Mouse (Mus musculus) stomach, postnatal 0 days (tissue): Measurements from ENCODE around the gene Gm16181. TPM values are rescaled to one million over a fixed set of nuclear protein-coding genes. Genes with fewer than 3 reads are reported as not detected.
A peak's percentile ranks its signal among the peaks of the same experiment; 100 is the strongest.

ENCODE experiments used
- ATAC-seq: fragments of 200-750 bp; cut with Nextera tagmentation; 2 replicates; pipeline ENCODE4 v1.8.0; 2017; ENCODE audit not compliant: low FRiP score, low TSS enrichment
- DNase-seq: peaks from one replicate; pipeline ENCODE4 v3.0.0-alpha.2; 2016; ENCODE audit warnings: low spot score
- H3K27ac ChIP-seq: fragments of 300-500 bp; sonication (generic); replicated peaks from 2 replicates; pipeline ENCODE4 v1.5.1; 2014; ENCODE audit warnings: mild to moderate bottlenecking, control low read depth
- H3K27me3 ChIP-seq: fragments of 300-500 bp; sonication (generic); 2 replicates; pipeline ENCODE4 v1.6.1; 2014; ENCODE audit warnings: low read length; ENCODE audit not compliant: control insufficient read depth, insufficient read depth
- H3K36me3 ChIP-seq: fragments of 300-500 bp; sonication (generic); 2 replicates; pipeline ENCODE4 v1.6.1; 2014; ENCODE audit warnings: low read length, mixed read lengths; ENCODE audit not compliant: control insufficient read depth, insufficient read depth
- H3K4me1 ChIP-seq: fragments of 300-500 bp; sonication (generic); replicated peaks from 2 replicates; pipeline ENCODE4 v1.6.1; 2014; ENCODE audit warnings: antibody characterized with exemption; ENCODE audit not compliant: control insufficient read depth, insufficient read depth
- H3K4me2 ChIP-seq: fragments of 300-500 bp; sonication (generic); replicated peaks from 2 replicates; pipeline ENCODE4 v1.6.1; 2014; ENCODE audit warnings: low read depth, mild to moderate bottlenecking, control low read depth, moderate library complexity
- H3K4me3 ChIP-seq: fragments of 300-500 bp; sonication (generic); 2 replicates; pipeline ENCODE4 v1.5.1; 2014; ENCODE audit warnings: low read depth, low read length, control low read depth
- H3K9ac ChIP-seq: fragments of 300-500 bp; sonication (generic); 2 replicates; pipeline ENCODE4 v1.6.1; 2014; ENCODE audit warnings: mild to moderate bottlenecking, low read length, control low read depth, mixed read lengths
- H3K9me3 ChIP-seq: fragments of 300-500 bp; sonication (generic); 2 replicates; pipeline ENCODE4 v1.6.1; 2016; ENCODE audit warnings: low read length; ENCODE audit not compliant: control insufficient read depth
- CTCF ChIP-seq: IDR thresholded peaks from 2 replicates; pipeline ENCODE4 v1.5.1; 2016; ENCODE audit warnings: antibody characterized with exemption, low read depth, mild to moderate bottlenecking, moderate library complexity
- EP300 ChIP-seq: optimal IDR thresholded peaks from 2 replicates; pipeline ENCODE3; 2016; ENCODE audit warnings: antibody characterized with exemption
- WGBS: fragments of 180-500 bp; shearing (Covaris S2); extraction: QIAGEN DNeasy Blood & Tissue Kit; methylation state at CpG from one replicate; pipeline ENCODE4 v1.1.7; 2014; 5-methylcytosine and 5-hydroxymethylcytosine counted together
- microRNA-seq: library from miRNA; unstranded; fragments of <30 nt; microRNA quantifications from one replicate; pipeline ENCODE4, GENCODE M21; 2016
- polyA plus RNA-seq: library from polyadenylated mRNA; unstranded; fragments of >200 nt; fragmentation: Nextera tagmentation; extraction: Ambion mirVana; gene quantifications from 2 replicates; pipeline ENCODE4 v1.2.1, GENCODE M21; 2015

Gene Gm16181
- polyA plus RNA-seq, 1 experiment from 2014 or later = 0.27 TPM

DNA sequence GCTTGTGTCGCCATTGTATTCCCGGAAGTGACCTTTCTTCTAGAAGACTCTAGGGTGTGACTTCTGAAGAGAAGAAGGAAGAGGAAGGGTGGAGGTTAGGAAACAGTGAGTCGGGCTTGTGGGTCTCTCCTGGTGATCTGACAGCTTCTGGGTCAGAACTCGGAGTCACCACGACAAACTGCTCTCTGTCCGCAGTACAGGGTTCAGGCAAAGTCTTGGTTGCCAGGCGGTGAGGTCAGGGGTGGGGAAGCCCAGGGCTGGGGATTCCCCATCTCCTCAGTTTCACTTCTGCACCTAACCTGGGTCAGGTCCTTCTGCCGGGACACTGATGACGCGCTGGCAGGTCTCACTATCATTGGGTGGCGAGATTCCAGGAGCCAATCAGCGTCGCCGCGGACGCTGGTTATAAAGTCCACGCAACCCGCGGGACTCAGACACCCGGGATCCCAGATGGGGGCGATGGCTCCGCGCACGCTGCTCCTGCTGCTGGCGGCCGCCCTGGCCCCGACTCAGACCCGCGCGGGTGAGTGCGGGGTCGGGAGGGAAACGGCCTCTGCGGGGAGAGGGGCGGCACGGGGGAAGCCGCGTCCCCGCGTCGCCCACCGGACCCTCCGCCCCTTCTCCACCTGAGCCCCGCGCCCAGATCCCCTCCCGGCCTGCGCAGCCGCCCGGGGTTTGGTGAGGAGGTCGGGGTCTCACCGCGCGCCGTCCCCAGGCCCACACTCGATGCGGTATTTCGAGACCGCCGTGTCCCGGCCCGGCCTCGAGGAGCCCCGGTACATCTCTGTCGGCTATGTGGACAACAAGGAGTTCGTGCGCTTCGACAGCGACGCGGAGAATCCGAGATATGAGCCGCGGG lies 42.3 kb downstream of the Gm16181 start, which contains the start of gene H2-D1:
H2-D1 (plus strand) TSS at position 67 of the 859 bp plus-strand sequence.
- WGBS = 1% methylated on average over 69 of the region's 73 CpGs
- DNase-seq = peak; percentile 96
- no peaks in the 10 kb centered on the region for H3K4me1 ChIP-seq
- H3K9me3 ChIP-seq = no peaks in the 10 kb centered on the region
- ATAC-seq = peak; percentile 91
- no peaks in the 10 kb centered on the region for H3K27me3 ChIP-seq
- TF ChIP-seq EP300 (no peak), CTCF (no peak)
- peak within 1 kb of the TSS; percentile 100 for H3K4me2 ChIP-seq
- H3K4me3 ChIP-seq = peak within 1 kb of the TSS; percentile 70
- H3K36me3 ChIP-seq = no peaks in the 10 kb centered on the region
- H3K27ac ChIP-seq = peak within 1 kb of the TSS; percentile 77
- H3K9ac ChIP-seq = peak within 1 kb of the TSS; percentile 74

DNA sequence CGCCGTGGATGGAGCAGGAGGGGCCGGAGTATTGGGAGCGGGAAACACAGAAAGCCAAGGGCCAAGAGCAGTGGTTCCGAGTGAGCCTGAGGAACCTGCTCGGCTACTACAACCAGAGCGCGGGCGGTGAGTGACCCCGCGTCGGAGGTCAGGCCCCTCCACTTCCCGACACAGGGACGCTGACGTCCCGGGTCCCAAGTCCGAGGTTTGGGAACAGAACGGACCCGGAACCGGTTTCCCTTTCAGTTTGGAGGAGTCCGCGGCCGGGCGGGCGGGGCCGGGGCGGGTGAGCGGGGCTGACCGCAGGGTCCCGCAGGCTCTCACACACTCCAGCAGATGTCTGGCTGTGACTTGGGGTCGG lies 42.9 kb downstream of the Gm16181 start:
- no peaks in the 10 kb centered on the region for H3K4me1 ChIP-seq
- no peaks in the 10 kb centered on the region for H3K9me3 ChIP-seq
- H3K4me3 ChIP-seq = peak overlapping the region; percentile 70
- H3K27me3 ChIP-seq = no peaks in the 10 kb centered on the region
- H3K9ac ChIP-seq = peak overlapping the region; percentile 74
- H3K27ac ChIP-seq = peak overlapping the region; percentile 77; the same call in 1 of the 2 replicates
- ATAC-seq = peak; percentile 36
- no peaks in the 10 kb centered on the region for H3K36me3 ChIP-seq
- H3K4me2 ChIP-seq = peak overlapping the region; percentile 100
- 2% methylated on average over 26 of the region's 31 CpGs for WGBS
- DNase-seq = peak; percentile 69
- TF ChIP-seq EP300 (no peak), CTCF (no peak)

DNA sequence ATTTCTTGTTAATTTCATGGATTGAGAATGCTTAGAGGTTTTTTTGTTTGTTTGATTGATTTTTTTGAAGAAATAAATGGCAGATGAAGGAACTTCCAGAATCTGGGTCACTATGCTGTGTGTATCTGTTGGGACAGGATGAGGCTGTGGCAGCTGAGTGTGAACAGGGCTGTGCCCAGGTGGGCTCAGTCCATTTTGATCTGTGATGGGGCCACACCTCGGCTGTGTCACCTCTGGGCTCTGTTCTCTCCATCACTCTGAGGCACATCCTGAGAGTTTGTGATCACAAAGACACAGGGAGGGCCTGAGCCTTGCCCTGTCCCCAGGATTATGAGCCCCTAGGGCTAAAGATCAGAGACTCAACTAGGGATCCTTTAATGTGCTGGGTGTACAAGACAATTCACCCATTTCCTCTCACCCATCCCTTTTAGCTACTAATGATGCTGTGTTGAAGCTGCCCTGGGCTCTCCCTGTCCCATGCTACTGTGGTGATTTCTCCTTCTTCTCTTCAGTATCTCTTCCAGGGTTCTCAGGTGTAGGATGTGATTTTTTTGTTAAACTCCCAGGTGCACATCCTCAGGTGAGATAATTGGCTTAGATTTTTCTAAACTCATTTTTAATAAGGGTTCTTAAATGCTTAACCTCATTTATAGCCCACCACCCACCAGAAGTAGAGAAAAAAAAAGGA lies 46.9 kb downstream of the Gm16181 start:
- ATAC-seq (no peak), DNase-seq (no peak)
- Histone ChIP-seq H3K4me2 (no peak overlapping the region), H3K27me3 (no peaks in the 10 kb centered on the region), H3K36me3 (no peaks in the 10 kb centered on the region), H3K27ac (no peak overlapping the region), H3K4me3 (no peak overlapping the region), H3K4me1 (no peaks in the 10 kb centered on the region), H3K9me3 (no peaks in the 10 kb centered on the region), H3K9ac (no peak overlapping the region)
- 64% methylated on average over 1 of the region's 1 CpGs for WGBS
- TF ChIP-seq EP300 = no peak
- TF ChIP-seq CTCF = no peak

DNA sequence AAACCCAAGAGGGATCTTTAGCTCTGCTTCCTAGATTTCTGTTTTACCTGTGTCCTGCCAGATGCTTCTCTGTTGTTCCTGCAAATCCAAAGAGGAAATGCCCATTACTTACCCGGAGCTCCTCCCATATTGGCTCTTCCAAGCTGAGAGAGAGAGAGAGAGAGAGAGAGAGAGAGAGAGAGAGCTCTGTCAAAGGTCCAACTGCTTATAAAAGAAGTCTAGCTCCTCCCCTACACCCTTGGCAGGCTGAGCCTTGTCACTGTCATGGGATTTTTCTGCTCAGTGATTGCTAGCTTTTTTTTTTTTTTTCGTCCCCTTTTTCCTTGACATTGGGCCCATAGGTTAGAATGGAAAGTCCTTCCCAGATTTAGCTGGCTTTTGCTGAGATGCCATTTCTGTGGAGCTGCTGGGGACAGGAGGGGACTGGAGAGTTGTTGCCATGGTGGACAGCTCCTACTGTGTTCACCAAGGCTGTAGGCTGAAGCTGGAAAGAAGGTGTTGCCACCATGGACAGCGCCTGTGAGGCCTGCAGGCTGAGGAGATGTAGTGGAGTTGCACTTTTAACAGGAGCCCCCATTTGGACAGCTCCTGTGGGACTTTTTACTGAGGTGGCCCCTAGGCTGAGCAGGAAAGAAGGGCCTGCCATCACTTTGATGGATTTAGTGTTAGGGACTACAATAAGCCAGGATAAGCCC lies 49.2 kb downstream of the Gm16181 start:
- H3K9me3 ChIP-seq = no peaks in the 10 kb centered on the region
- TF ChIP-seq CTCF (no peak), EP300 (no peak)
- no peaks in the 10 kb centered on the region for H3K27me3 ChIP-seq
- H3K36me3 ChIP-seq = no peaks in the 10 kb centered on the region
- WGBS = 24% methylated on average over 3 of the region's 3 CpGs
- H3K4me1 ChIP-seq = no peaks in the 10 kb centered on the region
- no peak overlapping the region for H3K9ac ChIP-seq
- no peak overlapping the region for H3K4me2 ChIP-seq
- DNase-seq (peak; percentile 64), ATAC-seq (no peak)
- no peak overlapping the region for H3K4me3 ChIP-seq
- no peak overlapping the region for H3K27ac ChIP-seq

DNA sequence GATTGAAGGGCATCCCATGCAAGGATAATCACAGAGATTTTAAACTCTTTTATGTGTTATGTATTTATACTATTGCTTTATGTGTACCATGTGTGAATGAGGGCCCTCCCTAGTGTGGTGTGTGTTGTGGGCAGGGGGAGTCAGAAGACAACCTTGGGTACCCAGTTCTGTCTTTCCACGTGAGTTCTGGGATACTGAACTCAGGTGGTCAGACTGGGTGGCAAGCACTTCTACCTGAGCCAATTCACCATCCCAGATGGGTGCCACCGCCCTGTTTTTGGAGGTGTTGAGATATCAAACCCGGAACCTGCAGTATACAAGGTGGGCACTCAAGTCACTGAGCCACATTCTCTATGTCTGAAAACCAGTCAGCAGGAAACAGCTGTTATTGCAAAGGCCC lies 51.6 kb downstream of the Gm16181 start:
- Histone ChIP-seq H3K4me3 (no peak overlapping the region), H3K9me3 (no peaks in the 10 kb centered on the region), H3K9ac (no peak overlapping the region), H3K27ac (no peak overlapping the region), H3K4me2 (no peak overlapping the region), H3K4me1 (no peaks in the 10 kb centered on the region), H3K36me3 (no peaks in the 10 kb centered on the region), H3K27me3 (no peaks in the 10 kb centered on the region)
- no peak for ATAC-seq
- 59% methylated on average over 3 of the region's 3 CpGs for WGBS
- no peak for TF ChIP-seq EP300
- no peak for TF ChIP-seq CTCF
- no peak for DNase-seq

Small RNA genes within 50 kb of the gene (microRNA-seq; reads per million reads assigned to microRNA genes)
- gene Mir6973a (not detected), gene Mir6974 (not detected), gene Mir6975 (1.6 reads per million), gene Mir8094 (not detected)

Other genes with a start within 250 kb of the Gm16181 start
- gene Hspa1a, start 248.7 kb upstream of the Gm16181 start, polyA plus RNA-seq = 24.1 and 25.9 TPM in 2 replicates
- 0.25 and 0.48 TPM in 2 replicates for gene Hspa1l, start 248.1 kb upstream of the Gm16181 start, polyA plus RNA-seq
- 69.2 and 75.1 TPM in 2 replicates for gene Lsm2, start 239.0 kb upstream of the Gm16181 start, polyA plus RNA-seq
- gene Vars, start 219.8 kb upstream of the Gm16181 start, polyA plus RNA-seq = 35.5 and 40.2 TPM in 2 replicates
- 0.28 and 0.36 TPM in 2 replicates for gene Vwa7, start 204.3 kb upstream of the Gm16181 start, polyA plus RNA-seq
- gene Sapcd1, start 192.8 kb upstream of the Gm16181 start, polyA plus RNA-seq = 8.0 and 8.2 TPM in 2 replicates
- gene Msh5, start 174.1 kb upstream of the Gm16181 start, polyA plus RNA-seq = 1.9 and 2.7 TPM in 2 replicates
- 344 and 360 TPM in 2 replicates for gene Clic1, start 170.9 kb upstream of the Gm16181 start, polyA plus RNA-seq
- gene Ddah2, start 161.8 kb upstream of the Gm16181 start, polyA plus RNA-seq = 84.8 and 86.8 TPM in 2 replicates
- gene Ly6g6c, start 155.4 kb upstream of the Gm16181 start, polyA plus RNA-seq = 260 and 317 TPM in 2 replicates
- 0.49 and 0.96 TPM in 2 replicates for gene Mpig6b, start 154.7 kb upstream of the Gm16181 start, polyA plus RNA-seq
- gene Ly6g6e, start 143.9 kb upstream of the Gm16181 start, polyA plus RNA-seq = 109 and 113 TPM in 2 replicates
- 7.1 and 7.7 TPM in 2 replicates for gene Ly6g6d, start 142.8 kb upstream of the Gm16181 start, polyA plus RNA-seq
- 0.13 TPM in 1 of 2 replicates, not detected in the other for gene Ly6g6f, start 135.2 kb upstream of the Gm16181 start, polyA plus RNA-seq
- 74.2 and 75.0 TPM in 2 replicates for gene Abhd16a, start 131.6 kb upstream of the Gm16181 start, polyA plus RNA-seq
- gene Ly6g5c, start 112.6 kb upstream of the Gm16181 start, polyA plus RNA-seq = not detected in 2 replicates
- gene Ly6g5b, start 105.4 kb upstream of the Gm16181 start, polyA plus RNA-seq = 0.18 and 0.27 TPM in 2 replicates
- gene Gpank1, start 99.4 kb upstream of the Gm16181 start, polyA plus RNA-seq = 11.2 and 11.3 TPM in 2 replicates
- gene Csnk2b, start 98.8 kb upstream of the Gm16181 start, polyA plus RNA-seq = 323 and 329 TPM in 2 replicates
- 14.4 and 15.5 TPM in 2 replicates for gene D17H6S53E, start 94.5 kb upstream of the Gm16181 start, polyA plus RNA-seq
- 1.3 and 3.2 TPM in 2 replicates for gene Apom, start 88.8 kb upstream of the Gm16181 start, polyA plus RNA-seq
- 28.1 and 30.6 TPM in 2 replicates for gene Bag6, start 85.7 kb upstream of the Gm16181 start, polyA plus RNA-seq
- 45.4 and 49.3 TPM in 2 replicates for gene Prrc2a, start 55.9 kb upstream of the Gm16181 start, polyA plus RNA-seq
- 24.3 and 25.2 TPM in 2 replicates for gene Aif1, start 44.8 kb upstream of the Gm16181 start, polyA plus RNA-seq
- gene Lst1, start 32.4 kb upstream of the Gm16181 start, polyA plus RNA-seq = 17.5 and 19.3 TPM in 2 replicates
- 0.63 and 0.78 TPM in 2 replicates for gene Ltb, start 26.4 kb upstream of the Gm16181 start, polyA plus RNA-seq
- 0.32 and 0.40 TPM in 2 replicates for gene Tnf, start 18.8 kb upstream of the Gm16181 start, polyA plus RNA-seq
- gene Lta, start 15.5 kb upstream of the Gm16181 start, polyA plus RNA-seq = 0.11 and 0.16 TPM in 2 replicates
- gene Atp6v1g2, start 12.8 kb downstream of the Gm16181 start, polyA plus RNA-seq = 3.0 and 3.6 TPM in 2 replicates
- gene Nfkbil1, start 15.0 kb downstream of the Gm16181 start, polyA plus RNA-seq = 7.4 and 7.5 TPM in 2 replicates
- 143 and 145 TPM in 2 replicates for gene Ddx39b, start 20.9 kb downstream of the Gm16181 start, polyA plus RNA-seq
- 303 and 307 TPM in 2 replicates for gene H2-D1, start 41.9 kb downstream of the Gm16181 start, polyA plus RNA-seq
- gene H2-Q1, start 99.6 kb downstream of the Gm16181 start, polyA plus RNA-seq = not detected in 2 replicates
- 1.2 and 1.6 TPM in 2 replicates for gene H2-Q2, start 121.4 kb downstream of the Gm16181 start, polyA plus RNA-seq
- 2.7 and 3.3 TPM in 2 replicates for gene H2-Q4, start 158.8 kb downstream of the Gm16181 start, polyA plus RNA-seq
- gene H2-Q6, start 204.0 kb downstream of the Gm16181 start, polyA plus RNA-seq = 0.22 and 0.35 TPM in 2 replicates
- gene H2-Q7, start 218.3 kb downstream of the Gm16181 start, polyA plus RNA-seq = 0.96 and 1.2 TPM in 2 replicates
- 0.99 and 1.4 TPM in 2 replicates for gene H2-Q10, start 249.3 kb downstream of the Gm16181 start, polyA plus RNA-seq